Mouse (Mus musculus): Measurements from ENCODE around the gene Gramd4.

DNA sequence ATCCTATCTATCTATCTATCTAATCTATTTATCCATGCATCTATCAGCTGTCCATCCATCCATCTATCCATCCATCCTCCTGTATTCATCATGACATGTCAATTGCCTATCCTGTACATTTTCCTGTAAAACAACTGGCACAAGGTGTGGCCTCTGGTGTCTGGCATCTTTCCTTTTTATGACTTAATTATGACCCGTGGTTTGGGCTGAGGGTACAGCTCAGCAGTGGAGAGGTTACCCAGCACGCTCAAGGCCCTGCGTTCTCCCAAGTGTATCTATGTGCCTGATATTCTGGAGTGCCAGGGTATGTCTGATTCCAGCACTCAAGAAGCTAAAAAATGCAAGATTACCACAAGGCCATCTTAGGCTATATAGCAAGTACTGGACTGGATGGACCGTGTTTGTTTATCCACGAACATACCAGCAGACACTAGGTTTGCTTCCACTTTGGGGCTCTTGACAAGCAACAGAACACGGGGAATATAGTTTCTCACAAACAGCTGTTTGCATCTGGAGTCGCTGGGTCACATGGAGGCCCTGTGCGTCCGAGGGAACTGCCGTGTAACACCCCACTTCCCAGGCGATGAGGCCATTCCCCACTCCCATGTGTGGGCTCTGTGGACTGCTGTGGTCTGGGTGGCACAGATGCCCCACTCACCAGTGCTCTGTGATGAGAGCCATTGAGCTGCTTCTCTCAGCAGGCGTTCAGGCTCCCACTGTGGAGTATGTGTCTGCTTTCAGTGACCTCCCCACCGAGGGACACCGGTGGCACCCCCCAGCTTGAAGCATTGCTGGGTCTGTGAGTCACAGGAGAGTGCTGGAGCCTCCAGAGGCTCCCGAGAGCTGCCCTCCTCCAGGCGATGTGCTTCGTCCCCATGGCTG, 38.5 kb downstream of the Gramd4 start:
- no peak for TF ChIP-seq POLR2A (IDR thresholded peaks at IDR 0.05; ENCODE audit: low read depth, low read length)
- TF ChIP-seq CTCF (IDR thresholded peaks at IDR 0.05; ENCODE audit: extremely low read depth, insufficient read length, insufficient replicate concordance, low read depth, low read length): no peak

Data from small intestine, adult 2 months (tissue).